Mouse (Mus musculus) neural tube, embryonic 11.5 days (tissue): ENCODE data around the gene Gzmn. TPM values are rescaled to one million over a fixed set of nuclear protein-coding genes. Genes with fewer than 3 reads are reported as not detected.
A peak's percentile ranks its signal among the peaks of the same experiment; 100 is the strongest.
"Not testable (repeated sequence)": the region's sequence is repeated elsewhere in the genome, so short reads cannot be mapped to it uniquely, and the experiment has no call there.

Source experiments
- ATAC-seq: fragments of 200-750 bp; cut with Nextera tagmentation; 2 replicates; pipeline ENCODE4 v1.8.0; 2017; ENCODE audit warnings: moderate number of reproducible peaks, mild to moderate bottlenecking, moderate TSS enrichment, moderate library complexity; ENCODE audit not compliant: insufficient read depth, low FRiP score, low TSS enrichment
- DNase-seq: peaks from one replicate; pipeline ENCODE4 v3.0.0-alpha.2; 2015; ENCODE audit warnings: low spot score
- H3K27ac ChIP-seq: fragments of 300-500 bp; sonication (generic); 2 replicates; pipeline ENCODE4 v1.5.1; 2014; ENCODE audit warnings: low read depth, mild to moderate bottlenecking, low read length
- H3K27me3 ChIP-seq: fragments of 300-500 bp; sonication (generic); 2 replicates; pipeline ENCODE4 v1.6.1; 2014; ENCODE audit warnings: mild to moderate bottlenecking, low read length, mixed read lengths; ENCODE audit not compliant: control insufficient read depth, insufficient read depth
- H3K36me3 ChIP-seq: fragments of 300-500 bp; sonication (generic); 2 replicates; pipeline ENCODE4 v1.6.1; 2014; ENCODE audit warnings: mild to moderate bottlenecking, low read length, moderate library complexity, mixed read lengths; ENCODE audit not compliant: control insufficient read depth, insufficient read depth
- H3K4me1 ChIP-seq: fragments of 300-500 bp; sonication (generic); 2 replicates; pipeline ENCODE4 v1.6.1; 2014; ENCODE audit warnings: low read length, mixed read lengths; ENCODE audit not compliant: control insufficient read depth, insufficient read depth
- H3K4me2 ChIP-seq: fragments of 300-500 bp; sonication (generic); 2 replicates; pipeline ENCODE4 v1.6.1; 2014; ENCODE audit warnings: low read depth, mild to moderate bottlenecking, moderate library complexity
- H3K4me3 ChIP-seq: fragments of 300-500 bp; sonication (generic); 2 replicates; pipeline ENCODE4 v1.5.1; 2014; ENCODE audit warnings: low read depth, low read length
- H3K9ac ChIP-seq: fragments of 300-500 bp; sonication (generic); 2 replicates; pipeline ENCODE4 v1.6.1; 2014; ENCODE audit warnings: mild to moderate bottlenecking, low read length
- H3K9me3 ChIP-seq: fragments of 300-500 bp; sonication (generic); 2 replicates; pipeline ENCODE4 v1.6.1; 2016; ENCODE audit warnings: low read length; ENCODE audit not compliant: control insufficient read depth
- WGBS: fragments of 180-500 bp; shearing (Covaris S2); extraction: QIAGEN DNeasy Blood & Tissue Kit; methylation state at CpG from one replicate; pipeline ENCODE4 v1.1.7; 2014; 5-methylcytosine and 5-hydroxymethylcytosine counted together
- polyA plus RNA-seq: library from polyadenylated mRNA; unstranded; fragments of >200 nt; fragmentation: Nextera tagmentation; extraction: Ambion mirVana; gene quantifications from 2 replicates; pipeline ENCODE4 v1.2.1, GENCODE M21; 2014

Gene Gzmn
- polyA plus RNA-seq = not detected in 2 replicates

- Histone ChIP-seq H3K4me3 (no peak within 1 kb of the TSS), H3K36me3 (no peaks in the 10 kb centered on the region), H3K4me2 (no peak within 1 kb of the TSS), H3K27ac (no peak within 1 kb of the TSS), H3K9ac (no peak within 1 kb of the TSS), H3K9me3 (no peaks in the 10 kb centered on the region), H3K4me1 (no peaks in the 10 kb centered on the region), H3K27me3 (no peaks in the 10 kb centered on the region)
- ATAC-seq (no peak), DNase-seq (no peak)
- WGBS = 92% methylated on average over 5 of the region's 5 CpGs
Measured at GRCm38 (mm10) chr14:56174499-56174898, at the start of gene Gzmn. Gene Gzmn, minus strand, starts transcription at chr14:56174599.

- Histone ChIP-seq H3K4me3 (no peak within 1 kb of the TSS), H3K4me2 (no peak within 1 kb of the TSS), H3K9me3 (no peaks in the 10 kb centered on the region), H3K27me3 (no peaks in the 10 kb centered on the region), H3K27ac (no peak within 1 kb of the TSS), H3K9ac (no peak within 1 kb of the TSS), H3K36me3 (no peaks in the 10 kb centered on the region), H3K4me1 (no peaks in the 10 kb centered on the region)
- DNase-seq (no peak), ATAC-seq (no peak)
- WGBS = 86% methylated on average over 4 of the region's 4 CpGs
Measured at GRCm38 (mm10) chr14:56211317-56211716, 36.9 kb upstream of the Gzmn start, which contains the start of gene Gzmf. Gene Gzmf, minus strand, starts transcription at chr14:56211417.

- ATAC-seq (no peak), DNase-seq (no peak)
- Histone ChIP-seq H3K27me3 (no peaks in the 10 kb centered on the region), H3K9me3 (no peaks in the 10 kb centered on the region), H3K9ac (no peak overlapping the region), H3K4me1 (no peaks in the 10 kb centered on the region), H3K36me3 (no peaks in the 10 kb centered on the region), H3K4me2 (no peak overlapping the region), H3K4me3 (no peak overlapping the region), H3K27ac (no peak overlapping the region)
- 89% methylated on average over 1 of the region's 1 CpGs for WGBS
Measured at GRCm38 (mm10) chr14:56205613-56206012, 31.2 kb upstream of the Gzmn start.

DNA sequence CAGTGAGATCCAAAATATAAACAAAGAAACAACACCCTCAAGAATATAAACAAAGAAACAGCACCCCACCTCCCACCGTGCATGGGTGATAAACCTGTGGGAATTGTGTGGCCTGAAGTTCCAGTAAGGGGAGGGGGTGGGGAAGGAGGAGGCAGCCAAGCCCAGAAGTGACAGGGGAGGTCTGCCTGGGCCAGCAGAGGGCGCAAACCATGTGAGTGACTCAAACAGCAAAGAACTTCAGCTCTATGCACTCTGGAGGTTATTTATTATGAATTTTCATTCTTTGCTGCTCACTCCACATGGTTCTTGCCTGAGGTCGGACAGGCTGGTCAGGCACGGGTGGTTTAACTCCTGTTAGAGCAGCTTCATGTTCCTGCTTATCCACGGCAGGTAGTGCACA, 30.6 kb upstream of the Gzmn start:
- not testable (repeated sequence) for H3K9me3 ChIP-seq, H3K4me3 ChIP-seq, ATAC-seq, H3K4me2 ChIP-seq, H3K9ac ChIP-seq, H3K27ac ChIP-seq, H3K36me3 ChIP-seq, H3K4me1 ChIP-seq, H3K27me3 ChIP-seq
- DNase-seq = peak; percentile 59
- WGBS = 27% methylated on average over 5 of the region's 5 CpGs

DNA sequence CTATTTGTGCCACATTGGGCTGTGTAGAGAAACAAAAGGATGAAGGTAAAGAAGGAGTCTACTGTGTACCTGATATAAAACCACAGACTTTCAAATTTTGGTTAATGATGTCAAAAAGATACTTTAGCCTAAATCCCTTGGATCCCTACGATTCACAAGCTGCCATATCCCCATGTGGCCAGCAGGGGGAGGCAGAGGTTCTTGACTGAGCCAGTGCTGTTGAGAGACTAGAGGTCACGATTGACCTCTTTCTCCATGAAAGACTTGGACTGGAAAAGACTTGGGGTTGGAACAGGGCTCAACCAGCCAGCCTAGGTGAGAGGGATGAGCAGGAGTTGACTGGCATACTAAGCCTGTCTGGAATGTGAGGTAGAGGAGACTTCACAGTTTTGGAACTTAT, 29.6 kb upstream of the Gzmn start:
- 12% methylated on average over 2 of the region's 2 CpGs for WGBS
- H3K36me3 ChIP-seq = no peaks in the 10 kb centered on the region
- peak; percentile 67 for DNase-seq
- no peaks in the 10 kb centered on the region for H3K9me3 ChIP-seq
- H3K27ac ChIP-seq = no peak overlapping the region
- no peak for ATAC-seq
- no peak overlapping the region for H3K4me3 ChIP-seq
- H3K4me2 ChIP-seq = no peak overlapping the region
- H3K9ac ChIP-seq = no peak overlapping the region
- H3K27me3 ChIP-seq = no peaks in the 10 kb centered on the region
- no peaks in the 10 kb centered on the region for H3K4me1 ChIP-seq

DNA sequence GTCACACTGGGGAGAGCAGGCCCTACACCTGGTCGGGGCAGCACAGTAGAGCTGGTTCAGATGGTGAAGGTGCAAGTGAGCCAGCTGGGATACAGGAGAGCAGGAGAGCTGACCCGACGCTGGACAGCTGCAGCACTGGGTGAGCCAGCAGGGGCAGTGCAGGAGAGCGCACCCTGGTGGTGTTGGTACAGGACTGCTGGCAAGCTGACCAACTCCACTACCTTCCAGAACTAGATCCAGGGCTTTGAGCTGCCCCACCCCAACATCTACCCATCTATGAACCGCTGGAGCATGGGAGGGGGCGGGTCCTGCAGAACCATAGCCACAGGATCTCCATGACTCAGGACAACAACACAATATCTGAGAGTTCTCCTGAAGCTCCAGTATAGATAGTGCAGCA, 12.5 kb upstream of the Gzmn start:
- no peaks in the 10 kb centered on the region for H3K4me1 ChIP-seq
- H3K9ac ChIP-seq = no peak overlapping the region
- no peaks in the 10 kb centered on the region for H3K9me3 ChIP-seq
- DNase-seq (no peak), ATAC-seq (no peak)
- no peak overlapping the region for H3K27ac ChIP-seq
- H3K4me3 ChIP-seq = no peak overlapping the region
- H3K36me3 ChIP-seq = no peaks in the 10 kb centered on the region
- no peak overlapping the region for H3K4me2 ChIP-seq
- 54% methylated on average over 6 of the region's 6 CpGs for WGBS
- no peaks in the 10 kb centered on the region for H3K27me3 ChIP-seq

- Histone ChIP-seq H3K27ac (no peak overlapping the region), H3K36me3 (no peaks in the 10 kb centered on the region), H3K4me1 (no peaks in the 10 kb centered on the region), H3K4me3 (no peak overlapping the region), H3K9ac (no peak overlapping the region), H3K27me3 (no peaks in the 10 kb centered on the region), H3K9me3 (no peaks in the 10 kb centered on the region), H3K4me2 (no peak overlapping the region)
- ATAC-seq = no peak
- 83% methylated on average over 5 of the region's 5 CpGs for WGBS
- no peak for DNase-seq
Measured at GRCm38 (mm10) chr14:56186521-56186920, 12.1 kb upstream of the Gzmn start.

- DNase-seq = peak; percentile 63
- 30% methylated on average over 8 of the region's 8 CpGs for WGBS
- not testable (repeated sequence) for H3K36me3 ChIP-seq, ATAC-seq, H3K9ac ChIP-seq, H3K27ac ChIP-seq, H3K4me1 ChIP-seq, H3K27me3 ChIP-seq, H3K9me3 ChIP-seq, H3K4me2 ChIP-seq, H3K4me3 ChIP-seq
Measured at GRCm38 (mm10) chr14:56177651-56178050, 3.3 kb upstream of the Gzmn start.

DNA sequence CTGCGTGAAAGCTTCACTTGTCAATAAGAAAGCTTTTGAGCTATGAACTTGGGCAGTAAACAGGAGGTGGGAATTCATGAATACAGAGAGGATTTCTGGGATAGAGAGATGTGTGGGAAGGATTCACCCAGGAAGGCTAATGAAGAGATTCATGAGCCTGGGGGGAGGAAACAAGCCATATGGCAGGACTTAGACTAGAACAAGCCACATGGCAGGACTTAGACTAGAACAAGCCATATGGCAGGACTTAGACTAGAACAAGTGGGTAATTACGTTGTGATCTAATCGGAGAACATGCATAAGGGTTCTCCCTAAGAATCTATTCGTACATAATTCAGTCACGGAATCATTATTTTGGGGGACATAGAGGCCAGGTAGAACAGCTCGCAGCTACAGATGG, 1.0 kb downstream of the Gzmn start:
- 89% methylated on average over 6 of the region's 6 CpGs for WGBS
- Histone ChIP-seq H3K36me3 (no peaks in the 10 kb centered on the region), H3K4me3 (no peak overlapping the region), H3K9me3 (no peaks in the 10 kb centered on the region), H3K27ac (no peak overlapping the region), H3K9ac (no peak overlapping the region), H3K4me2 (no peak overlapping the region), H3K4me1 (no peaks in the 10 kb centered on the region), H3K27me3 (no peaks in the 10 kb centered on the region)
- DNase-seq = no peak
- ATAC-seq = no peak
